Mouse (Mus musculus): ENCODE measurements around the gene Cmtm3.

DNA sequence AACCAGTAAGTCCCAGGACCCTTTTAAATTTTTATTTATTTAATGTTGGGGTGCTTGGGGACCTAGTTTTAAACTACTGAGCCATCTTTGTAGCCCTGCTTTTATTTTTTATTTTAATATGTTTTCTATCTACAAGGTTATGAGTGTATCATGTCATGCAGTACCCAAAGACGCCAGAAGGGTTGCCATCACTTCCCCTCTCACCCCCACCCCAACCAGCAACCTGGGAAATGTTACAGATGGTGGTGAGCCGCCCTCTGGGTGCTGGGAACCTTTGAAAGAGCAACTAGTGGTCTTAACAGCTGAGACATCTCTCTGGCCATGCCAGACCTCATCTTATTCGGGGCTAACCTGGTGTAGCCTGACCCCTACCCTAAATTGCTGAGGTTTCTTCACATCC lies 1.3 kb upstream of the Cmtm3 start:
- TF ChIP-seq POLR2A (IDR thresholded peaks at IDR 0.05; ENCODE audit: extremely low read depth, insufficient read depth, low read length) (no peak), CTCF (IDR thresholded peaks at IDR 0.05; ENCODE audit: low read depth, low read length) (no peak)
